Mouse (Mus musculus) heart, adult 2 months (tissue): Measurements from ENCODE around the gene Crb3. TPM values are rescaled to one million over a fixed set of nuclear protein-coding genes. Genes with fewer than 3 reads are reported as not detected.
"Not testable (repeated sequence)": the region's sequence is repeated elsewhere in the genome, so short reads cannot be mapped to it uniquely, and the experiment has no call there.

Experiments used
- DNase-seq, 2 experiments: peaks; one replicate each; pipeline ENCODE4 v3.0.0; 2021
- H3K27ac ChIP-seq: fragments of 200-600 bp; 2 replicates; pipeline ENCODE4 v1.8.1; 2022
- H3K27me3 ChIP-seq: fragments of 200-500 bp; 2 replicates; pipeline ENCODE4 v1.6.1; 2012; ENCODE audit warnings: mild to moderate bottlenecking, low read length, inconsistent platforms, mixed read lengths; ENCODE audit not compliant: control insufficient read depth, insufficient read depth
- H3K36me3 ChIP-seq: fragments of 200-500 bp; 2 replicates; pipeline ENCODE4 v1.6.1; 2012; ENCODE audit warnings: low read length, inconsistent platforms; ENCODE audit not compliant: control insufficient read depth, insufficient read depth
- H3K4me1 ChIP-seq: fragments of 200-500 bp; 2 replicates; pipeline ENCODE4 v1.6.1; 2011; ENCODE audit warnings: low read length; ENCODE audit not compliant: control insufficient read depth, insufficient read depth
- H3K4me3 ChIP-seq: fragments of 200-600 bp; 2 replicates; pipeline ENCODE4 v1.8.1; 2022
- H3K79me2 ChIP-seq: fragments of 200-500 bp; replicated peaks from 2 replicates; pipeline ENCODE4 v1.6.1; 2012; ENCODE audit warnings: mild to moderate bottlenecking, inconsistent platforms, low read length, moderate library complexity, mixed read lengths; ENCODE audit not compliant: control insufficient read depth, insufficient read depth
- H3K9ac ChIP-seq: fragments of 200-500 bp; 2 replicates; pipeline ENCODE4 v1.6.1; 2012; ENCODE audit warnings: low read depth, mild to moderate bottlenecking, control low read depth, inconsistent platforms, low read length, mixed read lengths
- CTCF ChIP-seq: fragments of 200-600 bp; IDR thresholded peaks from 2 replicates; pipeline ENCODE4 v1.8.1; 2022; ENCODE audit warnings: antibody characterized with exemption, mild to moderate bottlenecking, moderate library complexity
- EP300 ChIP-seq: fragments of 200-500 bp; IDR thresholded peaks from 2 replicates; pipeline ENCODE4 v1.6.1; 2011; ENCODE audit warnings: low read depth, low read length, control low read depth; ENCODE audit not compliant: insufficient read depth
- POLR2A ChIP-seq: fragments of 200-500 bp; IDR thresholded peaks from 2 replicates; pipeline ENCODE4 v1.6.1; 2011; ENCODE audit warnings: mild to moderate bottlenecking, low read depth, low read length, control low read depth; ENCODE audit not compliant: insufficient read depth
- WGBS: fragments of 180-500 bp; shearing (Covaris S2); methylation state at CpG from one replicate; pipeline ENCODE4 v1.1.7; 2018; 5-methylcytosine and 5-hydroxymethylcytosine counted together
- intact Hi-C: fragments of 180-260 bp; cut with DNase I; formaldehyde crosslinking; loops from one replicate; pipeline ENCODE4 v1.15.1; 2025
- polyA plus RNA-seq: library from polyadenylated mRNA; depleted of rRNA; stranded (reverse); fragments of >200 nt; gene quantifications from 2 replicates; pipeline ENCODE4 v1.2.3, GENCODE M21; 2012
- total RNA-seq, 2 experiments: library from RNA; stranded (reverse); gene quantifications; 2 replicates each; pipeline ENCODE4 v1.2.3; 2021

The Crb3 gene
- total and polyA plus RNA-seq, 3 experiments, result 1.2 TPM; not detected in 2

DNA sequence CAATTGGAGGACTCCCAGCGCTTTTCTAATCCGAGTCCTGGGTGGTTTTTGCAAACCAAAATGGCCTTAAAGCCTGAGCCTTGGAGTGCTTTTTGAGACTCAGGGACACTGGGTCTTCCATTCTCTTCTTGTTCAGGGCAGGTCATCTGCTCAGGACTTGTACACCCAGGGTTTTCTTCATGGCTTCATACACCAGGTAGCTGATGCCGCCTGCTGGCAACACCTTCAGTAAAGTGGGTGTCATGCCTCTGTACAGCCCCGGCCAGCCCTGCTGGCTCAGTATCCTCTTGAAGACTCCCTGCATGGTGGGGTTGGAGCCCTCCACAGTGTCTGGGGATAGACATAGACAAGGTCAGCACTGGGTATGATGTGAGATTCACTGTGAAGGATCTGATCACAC, 26.1 kb upstream of the Crb3 start:
- TF ChIP-seq EP300 (no peak), POLR2A (no peak), CTCF (no peak)
- no peak overlapping the region for H3K4me3 ChIP-seq
- DNase-seq, result no peak
- H3K27ac ChIP-seq, result no peak overlapping the region
- peaks cover 2% of the 10 kb centered on the region for H3K79me2 ChIP-seq
- H3K9ac ChIP-seq, result no peak overlapping the region
- 83% methylated on average over 4 of the region's 4 CpGs for WGBS
- peaks cover 4% of the 10 kb centered on the region; the same call in 1 of the 2 replicates for H3K4me1 ChIP-seq
- no peaks in the 10 kb centered on the region for H3K36me3 ChIP-seq
- intact Hi-C loops, result loop anchor here (2.0 kb wide), 1 partner anchor 24 kb away; no protein-coding TSS in a partner anchor
- no peaks in the 10 kb centered on the region for H3K27me3 ChIP-seq

- peaks cover 1% of the 10 kb centered on the region; the same call in 1 of the 2 replicates for H3K27me3 ChIP-seq
- 39% methylated on average over 8 of the region's 8 CpGs for WGBS
- H3K4me1 ChIP-seq, result no peaks in the 10 kb centered on the region
- H3K9ac ChIP-seq, result no peak overlapping the region
- H3K4me3 ChIP-seq, result no peak overlapping the region
- H3K36me3 ChIP-seq, result no peaks in the 10 kb centered on the region
- no peak for DNase-seq
- no peak overlapping the region for H3K27ac ChIP-seq
- intact Hi-C loops, result no loop called here
- no peak for TF ChIP-seq EP300
- peak; percentile 36 for TF ChIP-seq CTCF
- no peaks in the 10 kb centered on the region for H3K79me2 ChIP-seq
Measured at GRCm38 (mm10) chr17:57038978-57039377, 19.9 kb upstream of the Crb3 start.

DNA sequence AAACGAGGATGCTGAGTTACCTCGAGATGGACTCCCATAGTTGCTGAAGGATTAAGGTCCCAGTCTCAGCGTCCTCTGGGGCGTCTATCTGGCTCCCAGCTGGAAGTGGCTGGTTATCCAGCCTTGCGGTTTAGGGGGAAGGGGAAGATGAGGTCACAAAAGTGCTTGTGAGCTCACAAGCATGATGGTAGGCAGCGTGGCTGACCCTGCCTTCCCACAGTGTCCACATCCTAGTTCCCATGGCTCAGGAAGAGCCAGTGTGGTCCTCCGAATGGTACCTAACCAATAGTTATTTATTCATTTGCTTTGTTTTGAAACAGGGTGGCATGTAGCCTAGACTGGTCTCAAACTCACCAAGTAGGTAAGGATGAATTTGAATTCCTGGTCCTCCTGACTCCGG, 17.4 kb upstream of the Crb3 start, which contains the start of gene Slc25a41:
TSS of gene Slc25a41 (minus strand) at position 101 of the 400 bp plus-strand sequence.
- no peak within 1 kb of the TSS for H3K4me3 ChIP-seq
- H3K4me1 ChIP-seq, result no peaks in the 10 kb centered on the region
- no peaks in the 10 kb centered on the region for H3K36me3 ChIP-seq
- H3K27me3 ChIP-seq, result peaks cover 1% of the 10 kb centered on the region; the same call in 1 of the 2 replicates
- H3K27ac ChIP-seq, result no peak within 1 kb of the TSS
- intact Hi-C loops, result no loop called here
- H3K79me2 ChIP-seq, result no peaks in the 10 kb centered on the region
- no peak within 1 kb of the TSS for H3K9ac ChIP-seq
- TF ChIP-seq CTCF (no peak), EP300 (no peak), POLR2A (no peak)
- 68% methylated on average over 8 of the region's 8 CpGs for WGBS
- no peak for DNase-seq

DNA sequence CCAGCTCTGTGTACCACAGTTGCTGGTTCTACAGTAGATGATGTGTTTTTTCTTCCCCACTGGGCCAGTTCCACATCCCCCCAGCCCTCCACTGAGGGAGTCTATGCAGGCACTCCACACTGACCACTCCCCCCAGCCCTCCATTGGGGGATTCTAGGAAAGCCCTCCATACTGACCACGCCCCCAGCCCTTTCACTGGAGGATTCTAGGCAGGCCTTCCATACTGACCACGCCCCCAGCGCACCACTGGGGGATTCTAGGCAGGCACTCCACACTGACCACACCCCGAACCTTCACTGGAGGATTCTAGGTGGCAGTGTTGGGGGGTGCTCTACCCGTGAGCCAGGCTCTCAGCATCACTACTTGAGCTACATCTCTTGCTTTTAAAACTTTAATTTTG, 11.5 kb upstream of the Crb3 start:
- H3K27ac ChIP-seq, result no peak overlapping the region
- no peaks in the 10 kb centered on the region for H3K4me1 ChIP-seq
- no peak overlapping the region for H3K9ac ChIP-seq
- no peaks in the 10 kb centered on the region for H3K79me2 ChIP-seq
- intact Hi-C loops, result no loop called here
- H3K27me3 ChIP-seq, result no peaks in the 10 kb centered on the region
- TF ChIP-seq EP300 (no peak), POLR2A (no peak), CTCF (no peak)
- no peak for DNase-seq
- H3K36me3 ChIP-seq, result no peaks in the 10 kb centered on the region
- no peak overlapping the region for H3K4me3 ChIP-seq
- 61% methylated on average over 5 of the region's 5 CpGs for WGBS

DNA sequence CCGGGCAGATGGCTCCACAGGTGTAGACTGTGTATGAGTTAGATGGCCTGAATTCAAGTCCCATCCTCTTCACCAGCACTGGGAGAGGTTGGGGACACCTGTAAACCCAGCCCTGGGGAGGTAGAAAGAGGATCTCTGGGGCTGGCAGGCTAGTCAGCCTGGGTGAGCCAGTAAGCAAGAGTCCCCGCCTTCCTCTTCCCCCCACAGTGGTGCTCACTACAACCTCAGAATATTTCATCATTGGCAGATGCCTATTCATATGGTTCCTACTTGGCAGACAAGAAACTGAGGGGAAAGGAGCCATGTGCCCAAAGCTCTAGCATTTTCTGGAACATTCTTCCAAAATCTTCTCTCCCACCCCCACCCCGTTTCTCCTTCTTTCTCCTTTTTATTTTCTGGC, 10.1 kb upstream of the Crb3 start:
- H3K27ac ChIP-seq, result no peak overlapping the region
- no peaks in the 10 kb centered on the region for H3K27me3 ChIP-seq
- no peaks in the 10 kb centered on the region for H3K79me2 ChIP-seq
- no peaks in the 10 kb centered on the region for H3K36me3 ChIP-seq
- 94% methylated on average over 3 of the region's 3 CpGs for WGBS
- DNase-seq, result no peak
- H3K9ac ChIP-seq, result no peak overlapping the region
- intact Hi-C loops, result no loop called here
- no peaks in the 10 kb centered on the region for H3K4me1 ChIP-seq
- no peak overlapping the region for H3K4me3 ChIP-seq
- TF ChIP-seq CTCF (no peak), EP300 (no peak), POLR2A (no peak)

GRCm38 (mm10) chr17:57051679-57052078, 7.2 kb upstream of the Crb3 start:
- H3K79me2 ChIP-seq, H3K9ac ChIP-seq, H3K27me3 ChIP-seq, H3K27ac ChIP-seq, H3K36me3 ChIP-seq, intact Hi-C loops, H3K4me3 ChIP-seq, DNase-seq, H3K4me1 ChIP-seq: not testable (repeated sequence)
- TF ChIP-seq CTCF, result peak; percentile 36
- 89% methylated on average over 4 of the region's 4 CpGs for WGBS
